Mouse (Mus musculus) spleen, postnatal 10 days (tissue): ENCODE data around the gene Arhgef12.
A peak's percentile ranks its signal among the peaks of the same experiment; 100 is the strongest.
"Not testable (repeated sequence)": the region's sequence is repeated elsewhere in the genome, so short reads cannot be mapped to it uniquely, and the experiment has no call there.

Source experiments
- DNase-seq, 2 experiments: peaks; one replicate each; pipeline ENCODE4 v3.0.0; 2021 to 2022; ENCODE audit warnings: low spot score in 2 of 2

Gene Arhgef12

DNA sequence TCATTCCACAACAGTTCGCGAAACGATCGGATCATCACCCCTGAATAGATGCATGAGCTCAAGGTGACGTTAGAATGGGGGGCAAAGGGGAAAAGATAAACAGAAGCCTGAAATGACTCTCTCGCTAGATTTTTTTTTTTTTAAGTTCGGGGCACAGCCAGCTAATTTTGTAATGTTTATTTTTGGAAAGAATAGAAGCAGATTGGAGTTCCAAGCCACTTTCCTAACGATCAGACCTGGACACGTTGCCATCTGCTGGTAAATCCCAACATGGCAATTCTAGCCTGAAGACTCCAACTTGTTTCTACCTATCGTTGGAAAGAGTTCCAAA lies at the start of gene Arhgef12:
Arhgef12 (minus strand) TSS at position 53 of the 331 bp plus-strand sequence.
- peak in 1 of 2 experiments; percentile 34 for DNase-seq

DNA sequence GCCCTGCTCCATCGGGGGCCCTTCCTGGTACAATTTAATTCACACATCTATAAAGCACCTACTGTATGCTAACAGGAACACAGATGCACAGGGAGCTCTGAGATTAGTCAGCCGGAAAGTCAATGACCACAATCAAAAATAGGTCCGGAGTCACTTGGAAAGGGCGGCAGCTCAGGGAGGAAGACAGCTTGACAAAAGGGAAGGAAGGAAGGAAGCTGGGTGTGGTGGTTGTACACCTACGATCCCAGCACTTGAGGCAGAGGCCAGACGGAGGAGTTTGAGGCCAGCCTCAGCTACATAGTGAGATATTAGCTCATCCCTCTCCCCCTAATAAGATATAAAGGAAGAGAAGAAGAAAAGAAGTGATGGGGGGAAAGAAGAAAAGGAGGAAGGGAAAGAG lies 48.9 kb upstream of the Arhgef12 start:
- DNase-seq, result no peak

DNA sequence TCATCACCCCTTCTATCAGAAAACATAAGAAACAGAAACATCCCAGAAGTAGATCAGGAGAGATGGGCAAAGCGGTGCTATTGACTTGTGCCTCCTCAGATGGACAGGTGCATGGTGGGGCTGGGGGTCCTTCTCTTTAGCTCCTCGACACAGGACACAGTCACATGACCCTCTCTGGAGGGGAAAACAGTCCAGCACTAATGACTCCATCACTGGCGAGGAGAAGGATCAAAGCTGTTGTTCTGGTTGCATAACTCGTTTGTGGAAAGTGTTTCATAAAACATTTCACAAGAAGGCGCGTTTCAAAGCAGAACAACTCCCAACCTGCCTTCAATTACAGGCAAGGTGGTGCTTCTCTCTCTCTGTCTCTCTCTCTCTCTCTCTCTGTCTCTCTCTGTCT lies 44.7 kb upstream of the Arhgef12 start:
- DNase-seq, result no peak

DNA sequence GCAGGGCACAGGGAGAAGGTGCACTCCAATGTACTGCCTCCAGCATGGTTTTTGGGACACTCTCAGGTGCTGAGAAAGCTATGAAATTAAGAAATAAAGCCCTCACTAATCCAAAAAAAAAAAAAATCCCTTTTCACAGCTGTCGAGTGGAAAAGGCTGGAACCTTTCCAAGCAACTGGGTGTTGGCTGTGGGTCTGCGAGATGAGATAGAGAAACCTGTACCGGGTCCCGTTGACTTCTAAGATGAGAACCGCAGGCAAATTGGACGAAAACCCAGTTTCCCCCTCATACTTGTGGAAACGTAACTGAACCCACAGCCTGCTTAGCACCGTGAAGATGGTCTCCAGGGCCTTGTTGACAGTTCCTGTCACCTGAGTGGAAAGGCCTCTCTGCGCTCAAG lies 43.9 kb upstream of the Arhgef12 start:
- no peak for DNase-seq

DNA sequence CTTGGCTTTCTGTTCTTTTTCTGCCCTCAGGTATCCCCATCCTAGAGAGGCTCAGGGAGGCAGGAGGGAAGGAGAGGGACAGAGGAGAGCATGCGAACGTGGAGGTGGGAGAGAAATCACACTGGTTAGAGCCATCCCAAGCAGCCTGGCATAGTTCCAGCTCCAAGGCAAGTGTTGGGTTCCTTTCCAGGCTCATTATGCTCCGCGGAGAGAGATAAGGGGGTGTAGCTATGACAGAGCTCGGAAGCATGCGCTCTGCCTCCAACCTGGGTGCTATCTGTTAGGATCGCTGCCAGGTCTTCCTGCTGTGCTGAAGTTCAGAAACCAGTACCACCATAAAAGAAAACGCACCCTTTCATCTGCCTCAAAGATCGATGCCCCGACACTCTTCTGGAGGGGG lies 43.0 kb upstream of the Arhgef12 start:
- peak in 1 of 2 experiments; percentile 28 for DNase-seq

DNA sequence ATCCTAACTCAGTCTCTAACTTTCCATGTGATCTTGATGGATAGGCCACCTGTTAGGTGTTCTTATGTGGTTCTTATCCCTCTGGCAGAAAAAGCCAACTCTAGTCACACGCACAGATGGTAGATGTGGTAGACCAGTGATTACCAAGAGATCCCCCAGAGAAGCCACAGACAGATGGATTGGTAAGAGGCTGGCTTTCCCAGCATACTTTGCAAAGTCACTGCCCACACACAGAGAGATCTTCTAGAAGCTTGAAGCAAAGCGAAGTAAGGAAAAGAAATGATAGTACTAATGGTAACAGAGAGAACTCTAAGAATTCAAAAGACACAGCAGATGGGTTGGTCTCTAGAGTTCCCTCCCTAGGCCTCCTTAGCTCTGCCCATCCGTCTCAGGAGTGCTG lies 42.5 kb upstream of the Arhgef12 start:
- DNase-seq, result no peak

DNA sequence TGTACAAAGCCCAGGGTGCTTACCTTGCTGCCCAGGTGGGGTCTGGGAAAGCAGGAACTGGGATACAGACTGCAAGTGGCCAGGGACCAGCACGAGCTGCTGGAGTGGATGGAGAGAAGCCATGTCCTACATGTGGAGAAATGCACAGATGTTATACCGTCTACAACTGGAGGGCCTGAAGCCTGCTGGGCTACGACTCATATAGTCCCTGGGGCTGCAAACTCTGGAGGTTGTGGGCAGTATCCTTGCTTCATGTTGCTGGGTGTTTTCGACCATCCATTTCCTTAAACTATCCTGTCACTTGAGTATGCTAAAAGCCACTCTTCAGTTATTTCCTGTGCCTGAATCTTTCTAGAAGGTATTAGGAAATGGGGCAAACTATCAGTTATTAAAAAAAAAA lies 38.2 kb upstream of the Arhgef12 start:
- DNase-seq, result no peak

DNA sequence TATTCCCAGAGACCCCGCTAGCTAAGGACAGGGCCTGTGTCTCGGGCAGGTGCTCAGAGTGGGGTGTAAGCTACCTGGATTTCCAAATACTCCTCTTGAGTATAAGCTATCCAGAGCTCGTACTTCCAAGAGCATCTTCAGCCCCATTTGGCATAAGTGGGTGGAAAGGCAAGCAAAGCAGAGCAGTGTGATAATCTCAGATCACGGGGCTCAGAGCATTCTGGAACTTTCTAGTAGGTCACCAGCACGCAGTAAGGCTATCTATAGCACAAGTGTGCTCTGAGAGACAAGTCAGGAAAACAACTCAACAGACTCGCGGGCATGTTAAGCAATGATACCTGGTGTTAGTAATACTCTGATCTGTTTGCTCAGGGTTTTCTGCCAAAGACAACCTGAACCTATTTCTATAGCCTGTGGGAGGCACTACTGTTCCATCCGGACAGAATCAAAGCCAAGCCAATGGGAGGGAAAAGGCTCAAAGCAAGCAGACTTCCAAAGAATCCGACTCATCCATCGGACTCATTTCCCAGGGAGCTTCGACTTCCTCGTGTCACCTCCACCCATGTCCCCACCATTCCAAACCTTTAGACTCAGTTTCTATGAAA lies 37.3 kb upstream of the Arhgef12 start:
- no peak for DNase-seq

DNA sequence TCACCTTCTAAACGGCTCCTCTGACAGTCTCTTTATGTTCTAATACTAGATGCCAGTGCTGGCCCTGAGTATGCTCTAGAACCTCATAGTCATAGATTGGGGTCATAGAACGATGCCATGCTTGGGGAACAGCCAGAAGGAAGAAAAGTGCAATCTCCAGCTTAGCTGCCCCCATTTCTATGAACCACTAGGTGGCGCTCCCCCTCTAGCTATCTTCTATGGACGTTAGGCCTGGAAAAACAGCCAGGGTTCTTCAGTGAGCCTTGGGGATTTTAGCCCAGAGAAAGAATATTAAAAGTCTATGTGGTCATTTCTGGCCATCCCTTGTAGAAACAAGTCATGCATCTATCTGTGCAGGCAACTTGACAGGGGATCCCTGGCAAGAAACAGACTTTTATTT lies 34.8 kb upstream of the Arhgef12 start:
- DNase-seq, result peak; percentile 48 to 77

DNA sequence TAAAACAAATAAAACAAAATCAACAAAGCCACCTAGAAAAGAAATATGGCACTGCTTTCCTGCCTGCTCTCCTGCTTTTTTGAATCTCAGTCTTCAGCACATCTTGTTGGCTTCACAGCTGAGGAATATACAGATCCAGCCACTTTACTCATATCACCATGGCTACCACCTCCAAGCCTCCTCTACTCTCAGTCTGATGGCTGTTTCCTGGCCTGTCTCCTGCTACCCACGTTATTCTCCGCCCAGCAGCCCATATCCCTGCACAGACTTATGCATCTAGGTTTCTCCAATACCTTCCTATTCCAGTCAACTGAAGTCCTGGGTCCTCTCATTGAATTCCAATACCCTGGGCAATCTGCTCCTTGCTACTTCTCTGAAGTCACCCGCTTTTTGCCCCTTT lies 26.5 kb upstream of the Arhgef12 start:
- DNase-seq, result no peak

DNA sequence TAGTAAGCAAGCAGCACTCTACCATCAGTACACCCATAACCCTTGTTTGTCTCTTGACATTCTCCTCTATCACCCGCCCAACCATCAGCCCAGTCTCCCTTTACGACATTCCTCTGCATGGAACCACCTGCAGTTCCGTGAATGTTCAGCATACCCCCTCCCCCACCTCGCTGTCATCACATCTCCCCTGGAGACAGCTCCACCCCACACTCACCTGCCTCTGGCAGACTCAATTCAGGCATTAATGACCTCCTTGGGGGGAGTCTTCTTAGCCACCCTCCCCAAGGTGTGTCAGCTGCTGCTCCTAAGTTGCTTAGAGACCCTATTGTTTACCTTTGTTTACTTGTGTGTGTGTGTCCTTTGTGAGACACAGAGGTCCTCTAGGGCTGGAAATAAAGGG lies 25.3 kb upstream of the Arhgef12 start:
- no peak for DNase-seq

DNA sequence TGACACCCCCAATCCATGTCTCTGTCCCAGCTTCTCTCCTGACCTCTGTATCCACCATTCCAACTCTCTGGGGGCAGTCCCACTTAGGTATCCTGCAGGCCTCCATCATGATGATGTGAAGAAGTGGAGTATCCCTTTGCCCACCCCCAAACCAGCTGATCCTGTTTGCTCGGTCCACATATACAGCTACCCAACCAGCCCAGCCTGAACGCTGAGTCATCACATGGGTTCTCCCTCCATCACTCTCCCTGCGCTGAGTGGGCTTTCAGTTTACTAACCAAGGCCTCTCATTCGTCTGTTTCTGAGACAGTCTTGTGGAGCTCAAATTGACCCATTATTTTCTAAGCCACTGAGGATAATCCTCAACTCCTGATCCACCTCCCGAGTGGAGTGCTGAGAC lies 24.9 kb upstream of the Arhgef12 start:
- DNase-seq, result no peak

DNA sequence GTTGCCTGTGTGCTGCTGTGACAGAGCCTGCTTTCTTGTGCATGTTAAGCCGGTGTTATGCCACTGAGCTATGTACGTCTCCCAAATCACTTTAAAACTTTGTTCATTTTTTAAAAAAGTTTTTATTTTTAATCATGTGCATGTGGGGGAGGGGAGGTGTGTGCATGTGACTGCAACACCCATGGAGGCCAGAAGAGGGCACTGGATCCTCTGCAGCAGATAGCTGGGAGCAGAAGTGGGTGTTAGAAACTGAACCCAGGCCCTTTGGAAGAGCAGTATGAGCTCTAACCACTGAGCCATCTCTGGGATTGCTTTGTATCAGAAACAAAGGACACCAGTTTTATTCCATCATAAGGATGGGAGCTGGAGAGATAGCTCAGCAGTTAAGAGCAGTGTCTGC lies 23.6 kb upstream of the Arhgef12 start:
- DNase-seq, result peak in 1 of 2 experiments; percentile 28

DNA sequence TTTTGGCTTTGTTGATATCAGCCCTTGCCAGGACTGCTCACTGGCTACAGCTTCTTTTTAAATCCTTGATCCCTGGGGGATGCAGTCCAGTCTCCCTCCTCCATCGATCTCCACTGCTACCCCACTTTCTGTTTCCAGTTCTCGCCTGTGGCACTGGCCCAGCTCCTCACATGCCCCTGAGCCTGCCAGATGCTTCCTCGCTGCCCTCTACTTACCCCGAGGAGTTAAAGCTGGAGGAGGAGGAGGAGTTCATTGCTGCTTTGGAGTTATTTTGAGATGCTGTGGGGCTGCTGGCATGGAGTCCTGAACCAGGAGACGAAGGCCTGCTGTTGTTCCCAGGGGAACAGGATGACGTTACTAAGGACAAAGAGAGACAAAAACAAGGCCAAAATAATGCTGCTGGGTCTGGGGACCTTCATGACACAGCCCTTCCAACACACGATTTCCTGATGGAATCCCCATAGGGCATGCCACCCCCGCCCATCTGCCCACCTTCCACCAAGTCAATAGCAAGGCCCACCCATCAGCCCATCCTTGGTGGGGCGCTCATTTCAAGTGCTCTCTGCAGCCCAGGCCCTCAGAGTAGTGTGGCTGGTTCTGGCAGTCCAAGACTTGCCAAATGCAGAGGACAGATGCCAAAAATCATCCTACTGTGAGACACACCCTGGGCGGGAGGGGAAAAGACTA lies 20.2 kb upstream of the Arhgef12 start:
- DNase-seq, result no peak

DNA sequence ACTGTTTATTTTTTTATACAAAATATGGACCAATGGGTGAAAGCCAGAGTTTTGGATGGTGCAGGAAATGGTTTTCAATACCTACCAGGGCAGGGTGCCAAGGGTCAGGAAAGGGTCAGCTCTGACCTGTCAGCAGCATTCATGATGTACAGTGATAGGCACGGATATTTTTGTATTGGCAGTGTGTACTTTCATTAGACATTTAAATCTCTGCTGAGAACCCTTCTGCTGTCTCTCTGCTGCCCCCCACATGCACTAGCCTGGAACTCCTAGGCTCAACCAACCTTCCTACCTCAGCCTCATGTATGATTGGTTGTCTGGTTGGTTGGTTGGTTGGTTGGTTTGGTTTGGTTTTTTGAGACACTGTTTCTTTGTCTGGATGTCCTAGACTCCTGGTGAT lies 15.3 kb upstream of the Arhgef12 start:
- no peak for DNase-seq

DNA sequence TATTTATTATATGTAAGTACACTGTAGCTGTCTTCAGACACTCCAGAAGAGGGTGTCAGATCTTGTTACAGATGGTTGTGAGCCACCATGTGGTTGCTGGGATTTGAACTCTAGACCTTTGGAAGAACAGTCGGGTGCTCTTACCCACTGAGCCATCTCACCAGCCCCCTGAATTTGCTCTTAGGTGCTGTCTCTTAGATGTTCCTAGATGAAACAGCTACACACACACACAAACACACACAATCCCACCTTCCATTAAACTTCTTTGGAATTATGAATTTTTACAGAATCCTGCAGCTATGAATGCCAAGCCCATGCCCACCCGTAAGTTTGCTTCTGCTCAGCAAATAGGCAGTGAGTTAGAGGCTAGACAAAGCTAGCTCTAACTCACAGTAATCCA lies 14.9 kb upstream of the Arhgef12 start:
- not testable (repeated sequence) for DNase-seq

DNA sequence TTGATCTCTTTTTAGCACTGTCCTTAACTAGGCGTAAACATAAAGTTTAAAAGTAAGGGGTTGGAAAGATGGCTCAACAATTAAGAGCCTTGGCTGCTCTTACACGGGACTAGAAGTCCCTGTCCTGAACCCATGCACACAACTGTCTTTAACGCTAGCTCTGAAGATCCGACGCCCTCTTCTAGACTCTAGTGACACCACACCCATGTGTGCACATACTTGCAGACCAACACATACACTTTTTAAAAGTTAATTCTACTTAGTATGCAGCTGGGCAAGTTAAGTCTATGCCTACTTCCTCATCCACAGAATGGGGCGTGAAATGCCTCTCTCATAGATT lies 9.9 kb upstream of the Arhgef12 start:
- no peak for DNase-seq

DNA sequence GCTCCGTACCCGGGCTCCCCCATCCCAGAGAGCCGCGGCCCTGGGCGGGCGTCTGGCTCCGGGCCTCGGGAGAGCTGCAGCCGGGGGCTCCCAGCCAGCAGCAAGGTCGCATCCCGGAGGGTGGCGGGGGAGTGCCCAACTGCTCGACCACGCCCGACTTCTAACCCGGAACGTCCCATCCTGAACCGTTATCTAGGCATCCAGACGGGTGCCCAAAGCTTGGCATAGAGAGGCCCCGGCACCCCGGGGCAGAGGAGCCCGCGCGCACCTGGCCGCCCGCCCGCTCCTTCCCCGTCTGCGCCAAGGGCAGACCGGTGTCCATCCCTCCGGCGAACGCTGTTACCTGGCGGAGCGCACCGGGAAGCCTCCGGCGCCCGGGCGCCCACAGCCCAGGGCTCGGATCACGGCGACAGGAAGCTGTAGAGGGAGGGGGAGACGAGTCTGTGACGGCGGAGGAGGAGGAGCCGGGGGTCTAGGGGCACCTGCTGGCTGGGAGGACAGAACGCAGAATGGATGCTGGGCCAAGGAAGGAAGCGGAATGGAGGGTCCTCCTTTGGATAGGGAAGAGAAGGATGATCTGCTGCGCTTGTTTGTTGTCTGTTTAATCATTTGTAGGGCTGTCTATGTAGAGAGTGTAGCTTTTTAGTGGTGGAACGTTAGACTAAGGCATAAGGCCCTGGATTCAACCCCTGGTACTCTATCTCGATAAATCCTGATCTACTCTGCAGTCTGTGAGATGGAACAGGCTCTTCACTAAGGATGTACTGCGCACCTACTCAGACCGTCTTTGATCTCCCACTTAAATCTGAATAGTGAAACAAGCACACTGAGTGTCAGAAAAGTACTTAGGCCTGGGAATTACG lies 9.3 kb upstream of the Arhgef12 start, which contains the start of gene Tmem136:
Tmem136 (minus strand) TSS at position 437 of the 863 bp plus-strand sequence.
- DNase-seq, result peak; percentile 77 to 88

DNA sequence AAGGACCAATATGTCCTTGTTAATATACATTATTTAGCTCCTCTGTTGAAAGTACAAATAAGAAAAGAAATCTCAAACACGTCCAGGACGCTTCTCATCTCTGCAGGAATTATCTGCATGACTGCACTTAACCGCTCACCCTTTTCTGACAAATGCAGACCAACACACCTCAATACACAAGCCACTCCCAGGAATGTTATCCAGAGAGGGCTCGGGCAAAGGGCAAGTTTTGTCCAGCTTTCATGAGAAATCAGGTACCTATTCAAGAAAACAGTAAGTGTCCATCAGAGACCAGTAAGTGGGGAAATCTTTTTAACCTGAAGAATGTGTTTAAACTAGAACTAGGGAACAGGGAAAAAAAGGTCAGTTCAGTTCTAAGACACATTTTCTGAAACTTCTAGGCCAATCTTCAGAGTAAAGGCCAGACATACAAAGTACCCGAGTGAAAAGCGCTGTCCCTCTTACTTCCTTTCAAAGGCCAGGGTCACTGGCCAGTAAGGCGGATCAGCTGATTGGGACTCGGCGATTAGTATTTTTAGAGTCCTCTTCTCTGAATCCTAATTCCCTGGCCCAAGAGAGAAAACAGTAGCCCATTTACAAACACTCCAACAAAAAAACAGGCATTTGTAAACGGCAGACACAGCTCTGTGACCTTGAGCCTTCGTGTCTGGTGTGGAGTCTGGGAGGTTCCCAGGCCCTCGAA lies 8.5 kb upstream of the Arhgef12 start:
- DNase-seq, result no peak

DNA sequence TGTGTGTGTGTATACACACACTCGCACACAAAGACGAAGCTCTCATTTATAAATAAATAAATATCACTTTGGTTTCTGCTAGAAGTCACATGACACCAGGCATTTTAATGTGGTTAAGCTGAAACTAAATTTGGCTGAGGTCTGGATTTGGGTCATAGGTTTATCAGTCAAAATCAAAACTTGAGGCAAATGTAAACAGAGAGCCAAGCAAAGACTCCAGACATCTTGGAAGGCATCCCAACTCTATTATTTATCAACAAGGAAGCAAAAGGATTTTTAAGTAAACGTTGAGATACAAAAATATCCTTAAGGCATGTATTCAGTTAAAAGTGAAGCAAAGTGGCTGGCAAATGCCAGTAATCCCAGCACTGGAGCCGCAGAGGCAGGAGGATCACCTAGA lies 7.8 kb upstream of the Arhgef12 start:
- no peak for DNase-seq

DNA sequence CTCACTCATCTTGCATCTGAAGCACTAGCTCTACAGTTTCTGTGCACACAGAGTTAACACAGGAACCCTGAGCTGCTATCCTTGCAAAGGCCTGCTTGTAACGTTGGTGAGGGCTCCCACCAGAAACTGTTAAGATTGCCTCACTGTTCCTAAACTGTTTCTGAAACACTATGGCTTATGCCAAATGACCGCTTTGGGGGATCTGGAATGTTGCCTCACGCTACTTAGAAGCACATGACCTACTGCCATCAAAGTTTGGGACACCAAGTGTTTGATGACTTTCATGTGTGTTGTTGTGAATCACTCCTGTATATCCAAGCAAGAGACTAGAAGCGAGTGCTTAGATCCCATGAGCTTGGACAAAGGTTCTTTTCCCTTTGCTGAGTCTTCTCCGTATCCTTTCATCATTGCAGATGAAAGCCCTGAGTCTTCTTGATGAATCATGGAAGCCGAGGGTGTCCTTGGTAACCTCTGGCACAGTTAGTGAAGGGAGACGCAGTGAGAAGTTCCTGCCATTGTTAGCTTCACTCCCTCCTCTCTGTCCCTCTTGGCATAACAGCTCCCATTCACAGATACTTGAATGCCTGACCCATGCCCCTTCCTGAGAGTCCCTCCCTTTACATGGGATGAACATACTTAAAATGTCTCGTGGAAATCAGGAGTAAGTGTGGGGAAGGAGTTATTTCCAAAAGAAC lies 3.4 kb upstream of the Arhgef12 start:
- DNase-seq, result no peak

DNA sequence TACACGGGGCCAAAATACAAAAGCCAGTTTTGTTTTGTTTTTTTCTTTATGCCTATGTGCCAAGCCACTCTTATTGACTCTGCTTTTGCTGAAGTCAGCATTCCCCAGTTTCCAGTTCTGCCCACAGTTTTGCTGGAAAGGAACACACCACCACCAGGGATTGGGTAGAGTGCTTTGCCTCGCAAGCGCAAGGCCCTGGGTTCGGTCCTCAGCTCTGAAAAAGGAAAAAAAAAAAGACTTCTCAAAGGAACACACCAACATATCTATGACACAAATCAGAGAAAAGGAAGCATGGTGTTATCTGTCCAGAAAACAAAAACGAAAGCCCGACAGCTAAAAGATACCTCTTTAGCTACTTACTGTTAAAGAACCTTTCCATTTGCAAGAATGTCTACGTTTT lies 2.1 kb upstream of the Arhgef12 start:
- no peak for DNase-seq
